Mouse (Mus musculus) heart, adult 8-10 months (tissue): Measurements from ENCODE around the gene Snx3. TPM values are rescaled to one million over a fixed set of nuclear protein-coding genes. Genes with fewer than 3 reads are reported as not detected.

ENCODE experiments used
- DNase-seq: peaks from one replicate; pipeline ENCODE4 v3.0.0; 2022; ENCODE audit warnings: low spot score
- total RNA-seq, 4 experiments: library from RNA; stranded (reverse); gene quantifications; 2 replicates each; pipeline ENCODE4 v1.2.4; 2022

The Snx3 gene
- total RNA-seq, 4 experiments from 2014 or later, result 157 to 170 (median 164) TPM

DNA sequence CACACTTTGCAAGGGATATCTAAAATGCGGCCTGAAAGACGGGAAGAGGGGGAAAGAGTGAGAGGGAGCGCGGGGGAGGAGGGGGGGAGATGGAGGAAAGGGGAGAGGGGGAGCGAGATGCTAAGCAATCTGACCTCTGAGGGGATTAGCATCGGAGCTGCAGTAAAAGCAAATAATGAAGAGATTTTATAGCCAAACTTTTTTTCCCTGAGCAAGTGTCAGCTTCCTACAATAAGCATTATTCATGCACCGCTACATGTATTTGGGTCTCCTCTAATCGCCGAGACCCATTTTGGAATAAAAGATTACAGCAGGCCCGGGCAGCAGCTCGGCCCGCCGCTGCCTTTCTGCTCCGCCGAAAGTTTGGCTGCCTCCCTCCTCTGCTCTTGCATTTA lies 76.4 kb downstream of the Snx3 start:
- no peak for DNase-seq

DNA sequence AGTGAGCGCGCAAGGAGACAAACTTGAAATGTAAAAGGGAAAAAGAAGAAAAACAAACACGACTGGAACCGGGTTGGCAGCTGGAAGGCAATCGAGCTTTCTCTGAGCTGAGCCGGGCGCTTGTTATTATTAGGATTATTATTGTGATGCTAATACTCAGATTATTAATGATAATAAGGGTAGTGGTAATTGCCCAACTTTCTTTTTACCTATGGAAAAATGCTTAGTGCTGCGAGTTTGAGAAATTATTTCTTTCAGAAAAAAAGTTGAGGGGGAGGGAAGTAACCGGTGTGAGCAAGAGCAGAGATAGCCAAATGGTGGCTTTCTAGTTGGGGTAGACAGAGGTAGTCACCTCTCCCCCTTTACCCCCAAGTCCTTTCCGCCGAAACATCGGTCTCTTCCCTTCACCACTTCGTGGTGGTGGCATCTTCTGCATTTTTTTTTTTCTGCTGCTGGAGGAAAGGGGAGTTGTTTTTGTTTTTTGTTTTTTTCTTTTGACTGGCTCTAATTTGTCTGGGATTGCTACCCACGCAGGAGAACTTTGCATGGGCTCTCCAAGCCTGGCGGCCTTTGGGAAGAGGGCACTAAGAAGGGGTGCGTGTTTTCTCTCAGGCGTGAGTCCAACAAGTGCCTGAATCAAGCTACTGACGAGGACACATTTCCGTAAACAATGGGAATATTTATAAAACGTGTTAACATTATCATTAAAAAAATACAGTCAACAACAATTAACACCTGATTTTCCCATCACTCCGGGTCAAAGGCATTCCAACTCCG lies 77.1 kb downstream of the Snx3 start:
- no peak for DNase-seq

DNA sequence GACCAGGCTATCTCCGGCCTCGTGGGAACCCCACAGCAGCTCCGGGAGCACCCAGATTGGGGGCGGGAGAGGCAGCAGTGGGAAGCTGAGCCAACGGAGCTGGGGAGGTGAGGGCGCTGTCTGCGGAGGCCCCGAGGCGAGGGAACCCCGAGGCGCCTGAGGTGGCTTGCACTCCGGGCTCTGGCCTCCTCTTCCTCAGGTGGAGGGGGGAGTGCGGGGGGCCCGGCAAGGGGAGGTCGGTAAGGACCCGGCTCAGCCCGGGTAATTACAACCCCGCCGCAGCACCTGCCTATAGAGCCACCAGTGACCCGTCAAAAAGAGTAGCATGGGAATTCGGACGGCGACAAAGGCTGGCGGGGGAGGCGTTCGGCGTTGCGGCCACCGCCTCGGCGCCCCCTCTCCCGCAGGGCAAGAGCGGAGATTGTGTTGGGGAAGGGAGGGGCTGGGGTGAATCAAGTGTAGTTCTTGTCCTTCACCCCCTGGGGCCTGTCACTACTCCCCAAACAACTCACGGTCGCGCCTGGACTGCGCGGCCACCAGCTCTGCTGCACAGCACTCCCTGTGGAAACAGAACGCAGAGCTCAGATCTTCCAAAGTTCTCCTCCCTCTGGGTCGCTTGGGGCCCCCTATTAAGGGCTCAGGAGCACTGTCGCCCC lies 77.8 kb downstream of the Snx3 start:
- no peak for DNase-seq

DNA sequence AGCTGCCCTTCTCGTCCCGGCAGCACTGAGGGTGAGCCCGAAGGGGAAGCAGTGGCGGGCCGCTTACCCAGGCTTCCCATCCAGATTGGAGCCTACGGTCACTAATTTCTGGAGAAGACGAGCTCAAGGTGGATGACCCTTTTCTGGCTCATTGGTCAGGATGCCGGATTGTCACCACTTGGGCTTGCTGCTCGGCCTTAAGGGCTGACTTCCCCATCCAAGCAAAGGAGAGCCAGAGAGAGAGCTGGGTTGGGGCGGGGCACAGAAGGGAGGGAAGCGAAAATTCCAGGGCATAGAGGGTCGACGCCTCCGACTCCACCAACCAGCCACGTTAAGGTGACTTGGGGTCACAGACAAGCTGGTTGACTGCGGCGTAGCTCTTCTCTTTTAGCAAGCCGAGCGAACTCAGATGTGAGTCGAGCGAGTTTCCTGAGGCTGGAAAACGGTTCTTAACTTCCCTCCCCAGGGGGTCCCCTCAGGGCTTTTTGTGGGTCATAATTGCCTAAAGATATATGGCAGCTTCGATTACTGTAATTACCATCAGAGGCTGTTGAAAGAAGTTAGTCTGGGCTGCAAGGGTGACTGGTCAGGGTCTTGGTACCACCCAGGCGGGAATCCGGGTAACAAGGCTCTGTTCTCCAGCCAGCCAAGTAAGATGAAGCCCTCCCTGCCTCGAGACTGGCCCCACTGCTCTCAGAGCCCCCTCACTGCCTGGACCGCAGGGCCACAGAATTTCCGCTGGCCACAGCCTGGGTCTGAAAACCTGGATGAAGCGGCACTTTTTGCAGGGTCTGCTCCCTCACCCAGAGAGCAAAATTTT lies 78.5 kb downstream of the Snx3 start:
- DNase-seq, result no peak

DNA sequence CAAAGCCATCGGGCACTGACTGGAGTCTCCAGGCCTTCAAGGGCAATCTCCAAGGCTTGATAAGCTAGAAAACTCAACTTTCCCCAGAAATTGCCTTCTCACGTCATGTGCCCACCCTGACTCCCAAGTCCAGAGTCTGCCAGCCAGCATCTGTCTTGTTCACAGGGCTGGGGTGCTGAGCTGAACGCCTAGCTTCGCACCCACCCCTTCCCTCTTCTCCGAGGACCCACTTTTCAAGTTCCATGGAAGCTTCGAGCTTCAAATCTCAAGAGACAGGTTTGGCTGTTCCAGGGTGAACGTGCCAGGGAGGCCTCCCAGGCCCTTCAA lies 79.1 kb downstream of the Snx3 start:
- no peak for DNase-seq

DNA sequence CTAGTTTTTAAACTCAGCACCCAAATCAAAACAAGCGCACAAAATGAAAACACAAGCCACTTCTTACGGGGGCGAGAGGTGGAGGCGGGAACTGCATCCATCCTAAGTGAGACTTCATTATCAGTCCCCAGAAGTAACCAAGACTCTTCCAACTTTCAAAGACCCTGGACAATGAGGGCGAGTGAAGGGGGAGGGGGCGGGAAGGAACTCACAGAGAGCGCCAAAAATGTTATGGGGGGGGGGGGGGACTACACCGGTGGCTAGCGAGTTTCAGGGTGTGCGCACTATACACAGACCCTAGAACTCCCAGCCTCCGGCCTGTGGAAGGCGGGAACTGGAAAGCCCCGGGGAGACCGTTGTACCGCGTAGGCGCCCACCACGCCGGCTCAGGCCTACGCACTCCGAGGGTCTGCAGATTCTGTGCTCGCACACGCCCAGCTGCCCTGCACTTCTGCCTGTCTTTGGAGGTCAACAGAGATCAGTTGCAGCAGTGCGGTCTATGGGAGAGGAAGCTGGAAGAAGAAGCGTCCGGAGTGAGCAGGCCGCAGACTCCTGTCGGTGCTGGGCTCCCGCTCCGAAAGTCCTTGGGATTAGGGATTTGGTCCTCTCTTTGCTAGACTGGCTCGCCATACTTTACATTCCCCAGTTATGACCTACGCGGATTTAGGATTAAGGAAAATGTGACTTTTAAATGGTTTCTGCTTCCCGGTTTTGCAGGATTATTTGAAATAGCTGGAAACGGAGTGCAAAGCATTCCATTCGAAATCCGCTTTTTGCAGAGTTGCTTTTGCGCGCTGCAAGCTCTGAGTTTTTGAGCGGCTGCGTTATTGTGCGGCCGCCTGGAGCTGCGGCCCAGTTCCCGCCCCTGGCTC lies 80.1 kb downstream of the Snx3 start:
- no peak for DNase-seq

DNA sequence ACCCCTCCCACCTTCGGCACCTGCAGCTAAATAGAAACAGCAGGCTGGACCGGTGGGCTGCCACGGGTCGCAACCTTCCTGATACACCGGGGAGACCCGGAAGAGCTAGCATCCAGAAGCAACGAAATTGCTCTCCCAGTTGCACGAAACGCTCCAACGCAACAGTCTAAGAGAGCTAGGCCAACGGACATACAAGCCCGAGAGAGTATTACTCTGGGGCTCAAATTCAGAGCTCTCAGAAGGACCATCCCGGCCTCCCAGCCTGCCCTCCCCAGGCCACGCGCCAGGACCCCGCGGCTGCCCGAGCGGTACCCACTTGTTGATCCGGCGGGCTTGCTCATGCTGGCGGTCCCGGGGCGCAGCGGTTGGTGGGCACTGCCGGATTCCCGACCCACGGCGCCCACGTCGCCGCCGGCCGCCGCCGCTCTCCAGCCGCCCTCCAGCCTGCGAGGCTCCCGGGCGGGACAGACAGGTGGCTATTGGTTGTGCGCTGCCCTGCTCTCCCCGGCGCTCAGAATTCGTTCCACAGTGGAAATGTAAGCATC lies 80.8 kb downstream of the Snx3 start:
- no peak for DNase-seq

DNA sequence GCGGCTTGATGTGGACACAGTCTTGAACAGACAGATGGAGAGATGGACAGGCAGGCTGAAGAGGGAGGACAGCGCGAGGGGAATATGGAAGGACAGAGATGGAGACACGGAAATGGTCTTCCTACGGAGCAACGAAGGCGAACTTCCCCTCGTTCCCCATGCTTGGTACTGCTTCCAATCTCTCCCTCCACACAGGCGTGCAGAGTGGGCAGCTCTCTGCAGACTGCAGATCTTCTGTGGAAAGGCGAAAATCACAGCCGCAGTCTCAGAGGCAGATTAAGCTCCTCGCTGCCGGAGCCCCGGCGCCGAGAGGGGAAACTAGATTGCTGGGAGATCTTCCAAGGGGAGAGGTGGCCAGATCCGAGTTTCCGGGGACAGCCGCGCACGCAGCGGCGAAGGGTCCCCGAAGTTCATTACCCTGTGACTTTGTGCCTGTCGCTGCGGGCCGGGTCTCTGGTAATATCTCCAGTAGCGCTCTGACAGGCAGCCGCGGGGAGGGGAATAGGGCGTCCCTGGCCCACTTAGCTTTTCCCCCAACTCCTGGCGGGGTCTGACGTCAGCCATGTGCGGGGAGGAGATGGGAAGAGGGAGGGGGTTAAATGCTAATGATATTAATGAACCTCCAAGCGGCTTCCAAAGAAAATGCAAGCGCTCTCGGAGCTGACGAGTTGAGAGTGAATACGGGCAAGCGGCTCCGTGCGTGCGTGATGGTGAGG lies 81.5 kb downstream of the Snx3 start, which contains the start of the genes Nr2e1 and Ostm1:
Nr2e1 (minus strand) TSS at position 476 of the 716 bp plus-strand sequence.
Ostm1 (plus strand) TSS at position 666 of the 716 bp plus-strand sequence.
- no peak for DNase-seq

DNA sequence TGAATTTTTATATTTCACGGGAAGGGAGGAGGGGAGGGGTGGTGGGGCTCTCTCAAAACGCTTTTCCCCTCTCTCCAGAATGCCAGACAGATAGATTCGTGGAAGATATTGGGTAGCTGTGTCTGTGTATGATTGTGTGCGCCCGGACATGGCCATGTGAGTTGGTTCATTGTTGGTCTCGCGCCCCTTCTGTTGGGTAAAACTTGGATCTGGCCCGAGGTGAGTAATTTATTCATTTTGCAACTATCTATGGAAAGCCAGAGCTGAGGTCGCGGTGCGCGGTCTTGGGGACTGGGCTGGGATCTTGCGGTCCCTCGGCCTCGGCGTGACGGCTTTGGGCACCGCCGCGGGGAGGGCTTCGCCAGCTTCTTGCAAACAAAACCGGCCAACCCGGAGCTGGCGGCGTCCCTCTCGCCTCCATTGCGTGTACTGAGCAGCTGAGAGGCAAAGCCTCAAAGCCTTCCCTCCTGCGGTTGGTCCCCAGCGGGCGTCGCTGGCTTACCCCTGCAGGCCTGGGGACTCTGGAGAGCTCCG lies 82.1 kb downstream of the Snx3 start:
- DNase-seq, result no peak

DNA sequence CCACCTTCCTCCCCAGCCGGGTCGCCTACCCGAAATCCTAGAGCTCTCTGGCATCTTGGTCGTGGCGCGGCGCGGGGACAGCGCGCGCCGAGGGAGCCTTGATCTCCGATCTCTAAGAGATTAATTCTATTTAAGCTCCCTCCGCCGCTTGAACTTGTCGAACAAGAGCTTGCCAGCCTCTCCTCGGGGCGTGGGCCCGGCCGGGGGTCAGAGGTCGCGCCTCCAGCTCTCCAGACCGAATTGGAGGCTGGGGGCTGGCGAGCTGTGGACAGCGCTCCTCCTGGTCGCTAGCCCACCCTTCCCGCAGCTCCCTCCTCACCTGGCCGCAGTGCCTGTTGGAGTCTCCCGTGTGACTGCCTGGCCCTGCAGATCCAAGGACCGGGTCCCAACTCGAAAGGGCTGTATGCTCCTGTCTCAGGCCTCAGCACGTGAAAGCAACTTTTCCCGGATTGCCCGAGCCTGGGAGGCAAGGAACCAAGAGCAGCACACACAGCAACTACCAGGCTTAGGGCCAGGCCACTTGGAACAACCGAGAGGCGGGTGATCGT lies 82.7 kb downstream of the Snx3 start:
- DNase-seq, result no peak

Other genes with a start within 250 kb of the Snx3 start
- gene Foxo3, start 225.3 kb upstream of the Snx3 start, total RNA-seq, result 10 to 100 TPM; 67.9 to 93.5 (median 80.4) TPM
- 10 to 100 TPM; 29.9 to 32.3 (median 31.6) TPM for gene Afg1l, start 23.5 kb upstream of the Snx3 start, total RNA-seq
- gene Nr2e1, start 81.6 kb downstream of the Snx3 start, total RNA-seq, result not detected
- 10 to 100 TPM; 20.3 to 23.7 (median 21.8) TPM for gene Ostm1, start 81.8 kb downstream of the Snx3 start, total RNA-seq